Mouse (Mus musculus): ENCODE measurements around the gene Vps52.

Vps52 gene

DNA sequence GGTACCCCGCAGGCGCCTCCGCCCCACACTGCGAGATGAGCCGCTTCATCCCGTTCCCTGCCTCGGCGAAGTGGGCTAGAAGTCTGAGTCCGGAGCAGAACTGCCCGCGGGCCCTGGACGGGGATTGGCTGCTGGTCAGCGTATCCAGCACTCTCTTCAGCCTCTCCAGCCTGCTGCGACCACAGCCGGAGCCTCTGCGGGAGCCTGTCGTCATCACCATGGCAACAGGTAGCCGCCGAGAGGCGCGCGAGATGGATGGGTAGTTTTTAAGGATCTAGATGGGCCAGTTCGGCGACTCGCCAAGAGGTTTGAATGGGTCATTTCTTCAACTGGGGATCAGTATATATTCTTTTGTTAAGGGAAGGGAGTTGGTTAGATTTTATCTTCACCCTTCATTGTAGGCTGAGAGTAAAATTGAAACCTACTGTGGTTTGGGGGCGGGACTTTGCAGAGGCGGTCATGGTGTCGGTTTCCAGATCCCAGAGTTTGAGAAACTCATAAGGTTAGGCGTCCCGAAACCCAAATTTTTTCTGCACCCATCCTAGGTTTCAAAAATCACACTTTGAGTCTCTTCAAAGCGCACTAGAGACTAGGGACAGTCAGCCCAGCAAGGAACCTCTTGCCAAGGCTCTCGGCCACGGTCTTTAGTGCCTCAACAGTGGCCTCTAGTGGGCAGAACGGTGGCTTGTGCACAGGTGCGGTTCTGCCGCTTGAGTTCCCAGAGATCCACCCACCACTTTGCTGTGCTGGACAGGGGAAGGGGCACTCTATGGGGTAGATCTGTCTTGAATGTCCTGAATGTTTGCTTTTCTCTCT lies 35.1 kb upstream of the Vps52 start:
- DNase-seq (ENCODE audit: extremely low spot score), result peak; percentile 86

DNA sequence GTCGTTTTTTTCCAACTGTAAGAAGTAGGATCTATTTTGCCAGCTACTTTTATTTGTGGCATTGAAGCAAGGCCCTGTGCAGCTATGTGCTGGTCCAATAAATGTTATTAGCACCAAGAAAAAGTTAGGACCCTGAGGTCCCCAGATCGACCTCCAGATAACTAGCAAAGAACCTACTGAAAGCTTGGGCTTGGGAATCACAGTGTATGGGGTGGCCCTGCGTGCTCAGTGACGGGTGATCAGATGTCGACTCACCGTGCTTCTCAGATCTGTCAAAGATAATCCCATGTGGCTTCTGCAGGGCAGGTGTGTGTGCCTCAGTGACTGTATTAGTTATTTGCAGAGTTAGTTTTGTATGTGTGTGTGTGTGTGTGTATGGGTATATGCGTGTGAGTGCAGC lies 34.3 kb upstream of the Vps52 start:
- DNase-seq (ENCODE audit: extremely low spot score), result no peak

DNA sequence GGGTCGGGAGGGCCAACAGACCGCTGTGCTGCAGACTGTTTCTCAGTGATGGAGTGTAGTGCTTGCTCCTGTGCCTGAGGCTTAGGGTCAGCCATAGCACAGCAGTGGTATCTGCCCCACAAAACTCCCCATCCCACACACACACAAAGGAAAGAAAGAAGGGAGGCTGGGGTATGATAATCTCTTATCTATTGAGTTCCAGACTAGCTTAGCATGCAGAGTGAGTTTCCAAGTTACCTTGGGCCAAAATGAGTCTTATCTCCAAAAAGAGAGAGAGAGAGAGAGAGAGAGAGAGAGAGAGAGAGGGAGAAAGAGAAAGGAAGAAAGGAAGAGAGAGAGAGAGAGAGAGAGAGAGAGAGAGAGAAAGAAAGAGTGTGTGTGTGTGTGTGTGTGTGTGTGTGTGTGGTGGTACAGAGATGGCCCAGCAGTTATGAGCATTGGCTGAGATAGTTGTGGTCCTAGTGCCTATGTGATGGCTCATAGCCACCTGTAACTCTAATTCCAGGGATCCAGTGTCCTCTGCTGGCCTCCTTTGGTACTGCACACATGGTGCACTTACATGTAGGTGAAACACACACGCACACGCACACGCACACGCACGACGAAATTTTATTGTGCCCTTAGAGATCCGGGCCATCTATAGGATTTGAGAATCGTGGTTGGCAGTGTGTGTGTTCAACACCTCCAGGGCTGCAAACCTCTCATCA lies 30.9 kb upstream of the Vps52 start:
- DNase-seq (ENCODE audit: extremely low spot score), result no peak

DNA sequence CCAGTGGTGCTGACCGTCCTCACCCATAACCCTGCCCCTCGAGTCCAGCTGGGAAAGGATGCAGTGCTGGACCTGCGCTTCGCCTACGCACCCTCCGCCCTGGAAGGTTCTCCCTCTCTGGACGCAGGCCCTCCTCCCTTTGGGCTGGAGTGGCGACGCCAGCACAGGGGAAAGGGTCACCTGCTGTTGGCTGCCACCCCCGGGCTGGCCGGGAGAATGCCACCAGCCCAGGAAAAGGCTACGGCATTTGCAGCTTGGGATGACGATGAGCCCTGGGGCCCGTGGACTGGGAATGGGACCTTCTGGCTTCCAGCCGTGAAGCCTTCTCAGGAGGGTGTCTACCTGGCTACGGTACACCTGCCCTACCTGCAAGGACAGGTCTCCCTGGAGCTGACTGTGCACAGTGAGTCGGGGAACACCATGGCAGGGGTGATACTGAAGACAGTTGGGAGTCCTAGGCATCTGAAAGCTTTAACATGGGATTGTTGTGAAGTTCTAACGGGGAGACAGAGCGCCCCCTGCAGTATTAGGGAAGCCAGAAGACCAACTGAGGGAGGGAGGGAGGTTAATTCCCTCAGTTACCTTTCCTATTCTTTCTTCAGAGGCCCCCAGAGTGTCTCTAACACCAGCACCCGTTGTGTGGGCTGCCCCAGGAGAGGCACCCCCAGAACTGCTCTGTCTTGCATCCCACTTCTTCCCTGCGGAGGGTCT lies 30.1 kb upstream of the Vps52 start:
- no peak for DNase-seq (ENCODE audit: extremely low spot score)

DNA sequence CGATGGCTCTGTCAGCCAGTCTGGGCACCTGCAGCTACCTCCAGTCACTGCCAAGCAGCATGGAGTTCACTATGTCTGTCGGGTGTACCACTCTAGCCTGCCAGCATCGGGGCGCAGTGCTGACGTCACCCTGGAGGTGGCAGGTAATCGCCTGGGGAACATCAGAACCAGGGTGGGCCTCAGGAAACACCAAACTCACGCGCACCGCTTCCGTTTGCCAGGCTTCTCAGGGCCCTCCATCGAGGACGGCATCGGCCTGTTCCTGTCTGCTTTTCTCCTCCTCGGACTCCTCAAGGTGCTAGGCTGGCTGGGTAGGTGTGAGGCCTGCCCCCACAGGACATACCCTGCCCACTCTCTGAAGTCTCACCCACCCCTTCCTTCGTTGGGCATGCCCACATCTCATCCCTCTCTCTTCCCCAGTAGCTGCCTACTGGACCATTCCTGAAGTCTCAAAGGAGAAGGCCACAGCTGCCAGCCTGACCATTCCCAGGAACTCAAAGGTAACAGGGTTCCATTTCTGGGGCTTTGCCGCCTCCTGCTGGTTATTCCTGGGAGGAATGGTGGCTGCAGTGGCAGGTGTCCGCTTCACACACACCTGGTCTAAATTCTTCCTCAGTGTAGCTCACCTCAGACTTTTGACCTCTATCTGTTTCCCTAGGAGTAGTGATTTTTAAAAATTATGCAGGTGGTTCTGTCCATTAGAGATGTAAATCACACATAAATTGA lies 29.2 kb upstream of the Vps52 start:
- DNase-seq (ENCODE audit: extremely low spot score), result peak; percentile 37

DNA sequence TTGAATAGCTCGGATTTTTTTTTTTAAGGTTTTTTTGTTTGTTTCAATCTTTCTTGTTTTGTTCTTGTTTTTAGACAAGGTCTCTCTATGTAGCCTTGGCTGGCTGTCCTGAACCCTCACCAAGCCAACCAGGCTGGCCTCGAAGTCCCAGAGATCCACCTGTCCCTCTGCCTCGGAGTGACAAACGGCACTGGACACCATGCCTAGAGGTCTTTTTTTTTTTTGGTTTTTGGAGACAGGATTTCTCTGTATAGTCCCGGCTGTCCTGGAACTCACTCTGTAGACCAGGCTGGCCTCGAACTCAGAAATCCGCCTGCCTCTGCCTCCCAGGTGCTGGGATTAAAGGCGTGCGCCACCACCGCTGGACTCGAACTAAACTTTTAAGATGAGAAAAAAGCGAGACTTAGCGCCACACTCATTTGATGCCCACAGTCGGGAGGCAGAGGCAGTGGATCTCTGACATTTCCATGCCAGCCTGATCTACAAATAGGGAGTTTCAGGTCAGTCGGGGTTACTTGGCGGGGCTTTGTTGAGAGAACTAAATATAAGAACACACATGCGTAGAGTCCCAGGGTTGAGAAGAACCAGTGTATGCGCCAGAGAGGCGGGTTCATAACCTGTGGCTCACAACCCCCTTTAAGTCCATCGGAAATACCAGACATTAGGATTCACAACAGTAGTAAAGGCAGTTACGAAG lies 27.2 kb upstream of the Vps52 start:
- DNase-seq (ENCODE audit: extremely low spot score), result no peak

DNA sequence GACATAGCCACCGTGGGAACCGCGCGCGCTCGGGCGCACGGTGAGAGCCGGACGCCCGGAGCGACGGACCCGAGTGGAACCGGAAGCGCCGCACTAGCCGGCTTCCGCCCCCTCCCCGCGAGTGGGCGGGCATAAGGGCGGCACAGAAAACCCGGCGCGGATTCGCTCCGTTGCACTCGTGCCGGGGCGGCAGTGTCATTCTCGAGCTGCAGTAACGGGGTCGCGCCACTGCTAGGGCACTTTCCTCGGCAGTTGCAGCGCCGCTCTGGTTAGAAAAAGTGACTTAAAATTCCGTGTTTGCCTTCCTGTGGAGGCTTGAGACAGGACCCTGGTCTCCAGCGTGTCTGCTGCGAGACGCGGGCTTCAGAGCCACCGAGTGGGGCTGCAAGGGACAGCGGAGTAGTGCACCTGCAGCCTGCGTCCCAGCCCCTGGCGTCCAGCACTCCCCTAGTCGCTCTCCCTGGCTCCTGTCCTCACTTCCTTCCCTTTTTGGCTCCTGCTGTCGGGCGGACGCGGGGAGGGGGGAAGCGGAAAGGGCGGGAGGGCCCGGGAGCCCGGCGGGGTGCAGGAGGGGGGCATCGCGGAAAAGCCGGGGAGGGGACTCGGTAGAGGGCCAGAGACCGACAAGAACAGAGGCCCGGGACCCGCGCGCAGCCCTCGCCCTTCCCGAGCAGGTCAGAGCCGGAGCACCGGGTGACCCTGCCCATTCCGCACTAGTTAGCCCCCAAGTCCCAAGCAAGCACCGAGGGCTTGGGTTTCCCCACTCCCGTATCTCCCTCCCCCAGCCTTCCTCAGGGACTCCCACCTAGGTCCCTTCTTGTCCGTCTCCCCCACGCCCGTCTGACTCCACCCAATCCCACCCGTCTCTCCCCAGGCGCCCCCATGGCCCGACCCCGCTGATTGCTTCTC lies 26.0 kb upstream of the Vps52 start, which contains the start of gene Rgl2:
TSS of gene Rgl2 (plus strand) at position 173 of the 909 bp plus-strand sequence.
- DNase-seq (ENCODE audit: extremely low spot score), result peak; percentile 97

DNA sequence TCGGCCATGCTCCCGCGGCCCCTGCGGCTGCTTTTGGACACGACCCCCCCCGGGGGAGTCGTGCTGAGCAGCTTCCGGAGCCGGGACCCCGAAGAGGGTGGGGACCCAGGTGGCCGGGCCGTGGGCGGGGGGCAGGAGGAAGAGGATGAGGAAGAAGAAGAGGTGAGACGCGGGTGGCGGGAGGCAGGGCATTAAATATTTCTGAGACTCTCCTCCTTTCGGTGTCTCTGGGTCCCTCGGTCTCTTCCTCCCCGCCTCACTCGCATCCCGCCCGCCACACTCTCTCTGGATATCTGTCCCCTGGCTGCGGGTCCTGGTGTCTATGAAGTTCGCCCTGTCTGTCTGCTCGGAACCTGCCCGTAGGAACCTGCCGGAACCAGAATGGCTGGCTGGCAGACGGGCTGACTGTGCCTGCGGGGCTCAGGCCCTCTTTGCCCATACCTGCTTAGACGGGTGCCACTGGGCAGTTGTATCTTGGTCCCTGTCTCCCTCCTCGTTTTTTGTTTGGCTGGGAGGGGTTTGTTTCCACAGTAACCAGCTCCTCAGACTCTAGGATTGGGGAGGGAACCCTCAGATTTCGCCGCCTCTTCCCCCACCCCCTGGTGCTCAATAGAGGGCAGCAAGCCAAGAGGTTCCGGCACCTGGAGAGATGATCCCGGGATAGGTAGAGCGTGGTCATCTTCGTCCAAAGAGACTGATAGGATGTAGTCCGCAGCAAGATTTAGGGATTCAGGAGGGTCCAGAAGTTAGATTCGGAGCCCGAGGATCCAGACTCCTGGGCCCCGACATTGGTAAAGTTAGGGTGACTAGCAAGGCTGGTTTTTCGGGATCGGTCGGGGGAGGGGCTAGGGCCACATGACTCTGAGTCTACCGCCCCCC lies 25.1 kb upstream of the Vps52 start:
- peak; percentile 46 for DNase-seq (ENCODE audit: extremely low spot score)

DNA sequence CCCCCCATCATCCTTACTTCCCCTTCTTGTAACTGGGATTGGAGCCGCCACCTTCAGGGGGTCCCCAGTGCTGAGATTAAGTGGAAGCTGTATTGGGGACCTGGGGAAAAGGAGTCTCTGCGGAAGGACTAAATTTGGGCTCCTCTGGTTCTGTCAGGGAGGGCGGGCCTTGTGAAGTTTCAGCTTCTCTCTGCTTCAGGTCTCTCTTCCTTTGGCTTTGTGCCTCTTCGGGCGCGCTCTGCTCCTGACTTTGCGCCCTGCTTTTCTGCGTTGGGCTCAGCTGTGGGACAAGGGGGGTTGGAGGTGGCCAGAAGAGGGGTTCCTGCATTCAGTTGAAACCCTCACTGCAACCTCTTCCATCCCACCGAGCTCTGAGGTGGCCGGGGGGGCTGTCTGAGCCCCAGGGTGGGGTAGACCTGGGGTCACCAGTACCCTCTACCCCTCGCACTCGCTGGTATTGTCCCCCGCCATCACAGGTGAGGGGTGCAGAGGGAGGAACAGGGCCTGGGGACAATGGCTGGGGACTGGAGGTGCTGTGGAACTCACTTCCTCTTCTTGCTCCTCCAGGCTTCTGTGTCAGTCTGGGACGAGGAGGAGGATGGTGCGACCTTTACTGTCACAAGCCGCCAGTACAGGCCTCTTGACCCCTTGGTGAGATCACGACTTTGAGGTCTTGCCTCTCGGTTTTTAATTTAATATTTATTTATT lies 24.3 kb upstream of the Vps52 start:
- no peak for DNase-seq (ENCODE audit: extremely low spot score)

DNA sequence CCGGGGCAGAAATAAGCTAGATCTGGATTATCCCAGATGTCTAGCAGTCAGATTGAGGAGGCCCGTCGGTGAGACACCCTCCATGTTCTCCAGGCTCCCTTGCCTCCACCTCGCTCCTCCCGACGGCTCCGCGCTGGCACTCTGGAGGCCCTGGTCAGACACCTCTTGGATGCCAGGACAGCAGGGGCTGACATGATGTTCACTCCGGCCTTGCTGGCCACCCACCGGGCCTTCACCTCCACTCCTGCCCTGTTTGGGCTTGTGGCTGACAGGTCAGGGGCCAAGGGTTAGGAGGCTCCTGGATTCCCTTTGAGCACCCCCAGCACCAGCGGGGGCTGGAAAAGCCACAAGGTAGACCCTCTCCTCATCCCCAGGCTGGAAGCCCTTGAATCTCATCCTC lies 23.7 kb upstream of the Vps52 start:
- DNase-seq (ENCODE audit: extremely low spot score), result no peak

DNA sequence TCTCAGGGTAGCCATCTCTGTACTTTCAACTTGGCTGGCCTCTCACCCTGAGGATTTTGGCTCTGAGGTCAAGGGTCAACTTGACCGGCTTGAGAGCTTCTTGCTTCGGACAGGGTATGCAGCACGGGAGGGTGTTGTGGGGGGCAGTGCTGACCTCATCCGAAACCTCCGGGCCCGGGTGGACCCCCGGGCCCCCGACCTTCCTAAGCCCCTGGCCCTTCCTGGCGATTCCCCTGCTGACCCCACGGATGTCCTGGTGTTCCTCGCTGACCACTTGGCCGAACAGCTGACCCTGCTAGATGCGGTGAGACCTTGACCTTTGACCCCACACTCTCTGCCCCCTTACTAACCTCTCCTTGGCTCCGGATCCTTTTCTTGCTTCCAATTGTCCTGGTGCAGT lies 23.2 kb upstream of the Vps52 start:
- DNase-seq (ENCODE audit: extremely low spot score), result no peak

DNA sequence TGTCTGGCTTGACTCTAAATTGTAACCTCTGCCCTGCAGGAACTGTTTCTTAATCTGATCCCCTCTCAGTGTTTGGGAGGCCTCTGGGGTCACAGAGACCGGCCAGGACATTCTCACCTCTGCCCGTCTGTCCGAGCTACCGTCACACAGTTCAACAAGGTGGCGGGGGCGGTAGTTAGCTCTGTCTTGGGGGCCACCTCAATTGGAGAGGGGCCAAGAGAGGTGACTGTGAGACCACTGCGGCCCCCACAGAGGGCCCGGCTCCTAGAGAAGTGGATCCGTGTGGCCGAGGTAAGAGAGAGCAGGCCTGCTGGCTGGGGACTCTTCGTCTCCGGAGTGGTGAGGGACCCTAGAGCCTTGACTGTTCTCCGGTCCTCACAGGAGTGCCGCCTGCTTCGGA lies 22.6 kb upstream of the Vps52 start:
- DNase-seq (ENCODE audit: extremely low spot score), result no peak

DNA sequence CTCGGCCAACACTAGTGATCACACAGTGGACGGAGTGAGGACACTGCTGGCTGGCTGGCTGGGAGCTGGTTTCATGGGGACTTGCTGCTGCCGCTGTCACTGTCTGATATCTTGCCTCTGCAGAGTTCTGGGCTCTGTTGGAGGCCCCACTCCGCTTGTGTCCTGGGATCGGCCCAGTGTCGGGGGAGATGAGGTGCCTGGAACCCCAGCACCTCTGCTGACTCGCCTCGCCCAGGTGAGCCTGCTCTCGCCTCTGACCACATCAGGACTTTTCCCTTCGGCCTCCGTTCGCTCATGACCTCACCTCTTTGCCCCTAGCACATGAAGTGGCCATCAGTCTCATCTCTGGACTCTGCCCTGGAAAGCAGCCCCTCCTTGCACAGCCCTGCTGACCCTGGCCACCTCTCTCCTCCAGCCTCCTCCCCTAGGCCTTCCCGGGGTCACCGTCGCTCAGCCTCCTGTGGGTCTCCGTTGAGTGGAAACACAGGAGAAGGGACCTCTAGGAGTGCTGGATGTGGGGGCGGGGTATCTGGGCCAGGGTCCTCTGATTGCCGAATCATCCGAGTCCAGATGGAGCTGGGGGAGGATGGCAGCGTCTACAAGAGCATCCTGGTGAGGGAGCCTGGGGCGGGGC lies 20.1 kb upstream of the Vps52 start:
- DNase-seq (ENCODE audit: extremely low spot score), result no peak

DNA sequence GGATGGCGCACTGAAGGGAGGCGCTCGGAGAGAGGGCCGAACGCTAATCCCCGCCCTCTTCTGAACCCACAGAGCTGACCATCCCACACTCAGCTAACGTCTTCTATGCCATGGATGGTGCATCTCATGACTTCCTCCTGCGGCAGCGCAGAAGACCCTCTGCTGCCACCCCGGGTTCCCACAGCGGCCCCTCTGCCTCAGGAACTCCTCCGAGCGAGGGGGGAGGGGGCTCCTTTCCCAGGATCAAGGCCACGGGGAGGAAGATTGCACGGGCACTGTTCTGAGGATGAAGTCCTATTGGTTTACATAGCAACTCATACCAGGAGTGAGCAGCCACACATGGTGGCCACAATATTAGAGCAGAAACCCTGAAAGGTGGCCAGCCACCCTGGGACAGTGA lies 18.6 kb upstream of the Vps52 start:
- no peak for DNase-seq (ENCODE audit: extremely low spot score)

DNA sequence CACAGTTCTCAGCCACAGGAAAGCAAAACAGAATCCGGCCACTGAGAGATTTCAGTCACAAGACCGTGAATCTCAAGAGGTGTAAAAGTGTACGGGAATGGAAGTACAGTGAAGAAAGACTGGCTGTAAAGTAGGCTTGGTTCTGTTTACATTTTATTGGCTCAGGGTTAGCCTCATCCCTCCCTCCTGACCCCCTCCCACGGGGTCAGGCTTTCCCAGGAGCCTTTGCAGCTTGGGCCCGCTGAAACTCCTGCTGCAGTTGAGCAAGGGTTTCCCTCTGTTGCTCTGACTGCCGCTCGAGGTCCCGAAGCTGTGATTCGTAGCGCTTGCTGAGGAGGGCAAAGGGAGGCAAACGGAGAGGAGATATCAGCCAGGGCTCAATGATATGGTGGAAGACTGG lies 16.8 kb upstream of the Vps52 start:
- no peak for DNase-seq (ENCODE audit: extremely low spot score)

DNA sequence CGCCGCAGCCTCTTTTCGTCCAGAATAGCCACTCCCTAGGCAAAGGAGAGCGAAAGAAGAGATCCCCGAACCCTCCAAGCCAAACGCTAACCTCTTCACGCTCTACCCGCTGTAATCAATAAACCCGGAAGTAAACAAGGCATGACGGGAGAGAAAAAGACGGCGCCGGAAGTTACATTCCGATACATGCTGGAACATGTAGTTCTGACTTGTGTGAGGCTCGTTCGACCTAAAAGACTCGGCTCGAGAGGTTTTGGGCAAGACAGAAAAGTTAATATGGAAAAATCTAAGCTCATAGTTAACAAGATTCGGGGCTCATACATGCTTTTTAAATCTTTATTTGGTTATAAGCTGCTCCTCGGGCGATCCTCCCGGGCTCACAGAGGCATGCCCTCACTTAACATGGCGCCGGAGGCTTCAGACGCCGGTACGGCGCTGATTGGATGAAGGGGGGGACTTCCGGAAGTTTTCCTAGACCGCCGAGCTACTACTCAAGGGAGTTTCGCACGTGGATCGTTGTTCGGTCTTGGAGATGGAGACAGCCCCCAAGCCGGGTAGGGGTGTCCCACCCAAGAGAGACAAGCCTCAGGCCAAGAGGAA lies 15.3 kb upstream of the Vps52 start, which contains the start of the genes Pfdn6 and Wdr46:
TSS of gene Pfdn6 (minus strand) at position 138 of the 600 bp plus-strand sequence.
TSS of gene Wdr46 (plus strand) at position 455 of the 600 bp plus-strand sequence.
- DNase-seq (ENCODE audit: extremely low spot score), result peak; percentile 92

DNA sequence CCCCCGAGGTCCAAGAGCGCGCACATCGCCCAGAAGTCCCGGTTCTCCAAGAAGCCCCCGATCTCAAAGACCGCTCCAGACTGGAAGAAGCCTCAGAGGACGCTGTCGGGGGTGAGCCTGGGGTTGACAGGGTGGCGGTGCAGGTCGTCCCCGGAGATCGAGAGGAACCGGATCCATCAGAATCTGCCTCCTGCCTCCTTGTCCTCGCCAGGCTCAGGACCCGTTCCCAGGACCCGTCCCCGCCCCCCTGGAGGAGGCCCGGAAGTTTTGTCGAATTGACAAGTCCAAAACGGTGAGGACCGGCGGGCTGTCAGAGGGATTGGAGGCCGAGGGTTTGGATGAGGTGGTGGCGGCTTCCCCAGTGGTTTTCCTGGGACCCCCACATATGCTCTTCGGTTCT lies 14.6 kb upstream of the Vps52 start:
- no peak for DNase-seq (ENCODE audit: extremely low spot score)

DNA sequence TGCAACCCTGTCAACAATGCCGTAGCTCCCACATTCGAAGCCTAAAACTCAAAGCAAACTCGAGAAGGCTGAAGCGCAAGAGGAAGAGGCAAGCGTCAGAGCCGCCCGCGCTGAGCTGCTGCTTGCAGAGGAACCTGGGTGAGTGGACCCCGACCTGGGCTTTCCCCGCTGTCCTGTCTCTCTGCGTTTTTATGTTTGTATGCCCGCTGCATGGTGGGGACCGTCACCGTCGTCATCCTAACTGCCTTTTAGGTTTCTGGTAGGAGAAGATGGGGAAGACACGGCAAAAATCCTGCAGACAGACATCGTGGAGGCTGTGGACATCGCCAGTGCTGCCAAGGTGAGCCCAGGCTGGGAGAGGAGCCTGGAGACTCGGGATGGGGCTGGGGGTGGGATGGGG lies 14.2 kb upstream of the Vps52 start:
- DNase-seq (ENCODE audit: extremely low spot score), result no peak
